Mouse (Mus musculus): Measurements from ENCODE around the gene A830031A19Rik. TPM values are rescaled to one million over a fixed set of nuclear protein-coding genes. Genes with fewer than 3 reads are reported as not detected.

A830031A19Rik gene
- total RNA-seq, 2 experiments from 2014 or later, result not detected

DNA sequence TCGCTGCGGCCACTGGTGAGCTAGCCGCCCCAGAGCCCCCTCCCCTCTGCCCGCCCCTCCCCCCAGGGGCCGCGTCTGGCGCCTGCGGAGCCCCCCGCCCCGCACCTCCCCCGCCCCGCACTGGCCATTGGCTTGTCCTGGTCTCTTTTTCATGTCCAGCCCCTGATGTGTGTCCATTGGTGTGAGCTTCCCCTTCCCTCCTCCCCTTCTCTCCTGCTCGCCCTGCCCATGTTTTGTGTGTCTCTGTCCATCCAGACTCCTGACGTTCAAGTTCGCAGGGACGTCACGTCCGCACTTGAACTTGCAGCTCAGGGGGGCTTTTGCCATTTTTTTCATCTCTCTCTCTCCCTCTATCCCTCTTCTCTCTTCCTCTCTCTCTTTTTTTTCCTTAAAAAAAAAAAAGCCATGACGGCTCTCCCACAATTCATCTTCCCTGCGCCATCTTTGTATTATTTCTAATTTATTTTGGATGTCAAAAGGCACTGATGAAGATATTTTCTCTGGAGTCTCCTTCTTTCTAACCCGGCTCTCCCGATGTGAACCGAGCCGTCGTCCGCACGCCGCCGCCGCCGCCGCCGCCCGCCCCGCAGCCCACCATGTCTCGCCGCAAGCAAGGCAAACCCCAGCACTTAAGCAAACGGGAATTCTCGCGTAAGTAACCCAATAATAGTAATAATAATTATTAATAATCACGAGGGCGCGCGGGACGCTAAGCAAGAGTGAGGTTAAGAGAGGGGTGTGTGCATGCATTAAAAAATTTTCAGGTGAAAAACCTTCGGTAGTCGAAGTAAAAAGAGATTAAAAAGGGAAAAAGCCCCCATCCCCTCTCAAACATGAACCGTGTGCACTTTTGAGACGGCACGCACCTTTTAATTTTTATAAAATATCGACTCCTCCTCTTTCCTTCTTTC lies 3.2 kb upstream of the A830031A19Rik start, which contains the start of gene Bcl11a:
Gene Bcl11a, plus strand, starts transcription at position 262 of the 911 bp plus-strand sequence.
- ATAC-seq (ENCODE audit: poor library complexity, severe bottlenecking), result peak; percentile 42

DNA sequence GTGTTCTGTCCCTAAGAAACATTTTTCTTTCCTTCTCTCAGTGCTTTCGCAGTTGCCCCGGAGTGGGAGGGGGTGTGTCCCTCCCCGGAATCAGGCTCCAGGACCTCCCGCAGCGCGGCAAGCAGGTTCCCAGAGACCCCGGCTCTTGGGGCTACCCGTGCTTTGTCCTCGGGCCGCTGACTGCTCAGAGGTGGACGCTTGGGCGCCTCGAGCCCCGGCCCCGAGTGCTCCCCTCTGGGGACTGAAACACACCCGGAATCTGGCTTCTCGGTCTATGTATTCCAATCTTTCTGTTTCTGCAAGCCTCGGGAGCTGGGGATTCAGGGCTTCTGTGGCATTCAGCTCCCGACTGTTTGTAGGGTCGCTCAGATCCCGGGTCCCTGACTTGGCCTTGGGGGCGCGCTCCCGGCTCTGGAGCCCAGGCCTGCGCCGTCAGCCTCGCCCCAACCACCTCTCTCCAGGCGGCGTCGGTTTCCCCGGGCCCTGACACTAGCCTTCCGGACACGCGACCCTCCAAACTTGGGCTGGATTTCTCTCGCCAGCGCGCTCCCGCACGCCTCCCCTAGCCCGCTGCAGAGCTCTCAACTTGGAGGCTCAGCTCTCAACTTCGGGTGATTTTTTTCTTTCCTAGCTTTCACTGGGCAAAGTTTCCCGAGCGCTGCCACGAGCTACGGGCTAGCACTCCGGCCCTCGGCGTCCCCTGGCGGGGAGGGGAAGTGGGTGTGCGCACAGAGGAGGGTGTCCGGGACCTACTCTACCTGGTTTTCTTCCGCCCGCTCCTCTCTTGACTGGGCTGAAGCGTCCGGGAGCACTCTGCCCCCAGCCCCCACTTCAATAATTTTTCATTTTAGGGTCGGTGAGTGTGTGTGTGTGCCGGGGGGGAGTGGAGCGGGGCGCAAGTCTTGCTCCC lies 2.2 kb upstream of the A830031A19Rik start:
- ATAC-seq (ENCODE audit: poor library complexity, severe bottlenecking), result peak; percentile 40

GRCm38 (mm10) chr11:24076127-24076650 lies 1.3 kb upstream of the A830031A19Rik start:
- ATAC-seq (ENCODE audit: poor library complexity, severe bottlenecking), result peak; percentile 37

DNA sequence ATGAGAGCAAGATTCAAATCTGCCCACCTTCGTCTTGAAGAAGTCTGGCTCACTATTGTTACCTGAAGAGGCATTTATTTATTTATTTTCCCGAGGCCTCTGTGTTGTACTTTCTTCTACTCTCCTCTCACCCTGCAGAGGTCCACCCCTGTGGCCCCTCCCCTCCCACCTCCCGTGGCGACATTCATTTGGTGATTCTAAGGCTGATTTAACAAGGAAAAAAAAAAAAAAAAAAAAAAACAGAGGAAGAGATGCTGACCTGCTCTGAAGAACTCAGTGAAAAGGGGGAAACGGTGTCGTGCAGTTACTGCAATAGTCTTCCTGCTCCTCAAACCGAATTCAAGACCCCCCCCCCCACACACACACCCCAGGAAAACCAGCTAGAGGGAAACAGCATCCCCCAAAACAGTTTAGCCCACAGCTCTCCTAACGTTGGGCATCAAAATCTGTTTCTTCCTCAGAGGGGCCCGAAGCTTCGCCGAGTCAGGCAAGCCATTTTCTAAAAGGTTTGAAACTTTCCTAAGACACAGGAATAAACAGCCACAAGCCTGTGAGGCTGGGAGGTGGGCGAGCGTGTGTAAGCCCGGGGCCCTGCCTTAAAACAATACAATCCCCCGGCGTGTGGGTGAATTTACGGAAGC lies 752 bp upstream of the A830031A19Rik start:
- no peak for ATAC-seq (ENCODE audit: poor library complexity, severe bottlenecking)

- ATAC-seq (ENCODE audit: poor library complexity, severe bottlenecking), result no peak
These were observed 748 bp downstream of the A830031A19Rik start for GRCm38 (mm10) chr11:24074021-24074591.

- 0 out of 2 replicates have a peak, but pooled peaks have one; percentile 33 for ATAC-seq (ENCODE audit: poor library complexity, severe bottlenecking)
These were observed 9.5 kb downstream of the A830031A19Rik start for GRCm38 (mm10) chr11:24065313-24065712.

- no peak for ATAC-seq (ENCODE audit: poor library complexity, severe bottlenecking)
These were observed 10.6 kb downstream of the A830031A19Rik start for GRCm38 (mm10) chr11:24064221-24064620.

GRCm38 (mm10) chr11:24062495-24063096 lies 12.3 kb downstream of the A830031A19Rik start:
- ATAC-seq (ENCODE audit: poor library complexity, severe bottlenecking), result no peak

GRCm38 (mm10) chr11:24061819-24062218 lies 13.0 kb downstream of the A830031A19Rik start:
- ATAC-seq (ENCODE audit: poor library complexity, severe bottlenecking), result 0 out of 2 replicates have a peak, but pooled peaks have one; percentile 15

DNA sequence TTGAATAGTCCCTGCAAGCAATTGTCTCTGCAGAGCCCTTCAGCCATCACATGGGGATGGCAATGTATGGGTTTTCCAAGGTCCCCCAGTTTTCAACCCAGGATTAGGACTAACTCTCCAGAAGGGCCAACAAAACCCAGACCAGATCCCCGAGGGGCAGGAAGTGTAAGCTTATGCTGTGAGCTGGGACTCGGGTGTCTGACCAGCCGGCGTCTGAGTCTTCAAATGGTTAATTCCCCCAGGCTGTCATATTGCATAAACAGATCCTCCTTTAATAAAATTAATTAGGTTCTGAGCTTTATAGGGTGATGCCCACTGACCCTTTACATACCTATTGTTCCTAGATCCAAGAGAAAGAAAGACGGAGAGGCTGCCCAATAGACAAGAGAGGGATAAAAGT lies 14.4 kb downstream of the A830031A19Rik start:
- ATAC-seq (ENCODE audit: poor library complexity, severe bottlenecking), result no peak

DNA sequence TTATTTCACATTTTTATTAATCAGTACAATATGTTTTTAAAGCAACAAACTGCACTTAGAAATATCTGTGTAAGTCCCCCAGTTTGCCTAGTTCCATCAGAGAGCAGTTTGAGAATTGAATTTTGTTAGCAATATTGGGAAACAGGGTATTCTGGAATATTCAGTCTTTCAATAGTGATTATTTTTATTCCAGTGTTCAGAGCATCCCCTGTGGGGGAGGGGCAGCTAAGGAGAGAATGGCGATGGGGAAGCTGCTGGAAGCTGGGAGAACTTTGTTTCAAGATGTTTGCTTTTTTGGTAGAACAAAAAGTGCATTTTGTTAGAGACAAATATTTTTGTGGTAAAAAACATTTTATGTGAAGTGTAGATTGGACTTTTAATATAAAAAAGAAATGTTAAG lies 15.7 kb downstream of the A830031A19Rik start:
- no peak for ATAC-seq (ENCODE audit: poor library complexity, severe bottlenecking)

- no peak for ATAC-seq (ENCODE audit: poor library complexity, severe bottlenecking)
These were observed 22.0 kb downstream of the A830031A19Rik start for GRCm38 (mm10) chr11:24052882-24053281.

- ATAC-seq (ENCODE audit: poor library complexity, severe bottlenecking), result no peak
These were observed 24.7 kb downstream of the A830031A19Rik start for GRCm38 (mm10) chr11:24050032-24050757.

- ATAC-seq (ENCODE audit: poor library complexity, severe bottlenecking), result peak; percentile 98
These were observed 25.4 kb downstream of the A830031A19Rik start for GRCm38 (mm10) chr11:24049226-24050031.

DNA sequence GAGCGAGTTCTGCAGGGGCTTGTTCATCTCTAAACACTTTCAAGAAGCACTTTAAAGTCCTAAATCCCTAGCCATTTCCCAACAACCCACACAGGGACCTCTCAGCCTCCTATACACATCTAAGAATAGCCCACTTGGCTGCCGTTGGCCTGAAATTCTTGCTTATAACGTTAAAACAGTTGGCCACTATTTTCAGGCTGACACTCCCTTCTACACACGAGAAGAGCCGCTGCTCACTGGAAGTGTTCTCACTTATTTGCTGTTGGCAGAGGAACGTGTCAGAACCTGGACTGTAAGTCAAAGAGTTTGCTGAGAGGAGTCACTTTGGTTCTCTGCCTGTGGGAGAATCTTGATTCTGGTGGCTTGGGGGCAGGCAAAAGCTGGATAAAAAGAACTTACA lies 30.8 kb downstream of the A830031A19Rik start:
- no peak for ATAC-seq (ENCODE audit: poor library complexity, severe bottlenecking)

DNA sequence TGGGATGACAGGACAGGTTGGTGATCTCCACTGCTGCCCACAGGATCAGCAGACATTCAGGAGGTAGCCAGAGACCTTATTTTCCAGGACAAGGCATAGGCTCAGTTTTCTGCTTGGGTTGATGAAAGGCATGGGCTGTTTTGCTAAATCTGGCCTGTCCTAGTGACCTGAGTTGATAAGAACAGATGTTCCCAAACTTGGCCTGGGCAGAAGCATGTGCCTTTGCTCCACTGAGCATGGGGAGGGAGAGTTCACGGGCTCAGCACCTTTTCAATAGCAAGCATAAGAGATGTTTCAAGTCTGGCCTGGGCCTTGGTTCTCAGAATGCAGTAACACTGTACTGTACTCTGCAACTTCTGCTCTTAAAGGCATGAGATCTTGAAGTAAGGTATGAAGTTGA lies 54.1 kb downstream of the A830031A19Rik start:
- ATAC-seq (ENCODE audit: poor library complexity, severe bottlenecking), result no peak

GRCm38 (mm10) chr11:24018783-24019182 lies 56.1 kb downstream of the A830031A19Rik start:
- ATAC-seq (ENCODE audit: poor library complexity, severe bottlenecking), result no peak

- no peak for ATAC-seq (ENCODE audit: poor library complexity, severe bottlenecking)
These were observed 58.1 kb downstream of the A830031A19Rik start for GRCm38 (mm10) chr11:24016647-24017179.
